Mouse (Mus musculus) CD4-positive naive resting alpha-beta T cell, adult 57 days (primary cell): ENCODE data around the gene 4930455H04Rik. TPM values are rescaled to one million over a fixed set of nuclear protein-coding genes. Genes with fewer than 3 reads are reported as not detected.

Experiments
- total RNA-seq: library from RNA; stranded (reverse); gene quantifications from one replicate; pipeline ENCODE4 v1.2.4, GENCODE M21; 2023

4930455H04Rik gene
- total RNA-seq: not detected

DNA sequence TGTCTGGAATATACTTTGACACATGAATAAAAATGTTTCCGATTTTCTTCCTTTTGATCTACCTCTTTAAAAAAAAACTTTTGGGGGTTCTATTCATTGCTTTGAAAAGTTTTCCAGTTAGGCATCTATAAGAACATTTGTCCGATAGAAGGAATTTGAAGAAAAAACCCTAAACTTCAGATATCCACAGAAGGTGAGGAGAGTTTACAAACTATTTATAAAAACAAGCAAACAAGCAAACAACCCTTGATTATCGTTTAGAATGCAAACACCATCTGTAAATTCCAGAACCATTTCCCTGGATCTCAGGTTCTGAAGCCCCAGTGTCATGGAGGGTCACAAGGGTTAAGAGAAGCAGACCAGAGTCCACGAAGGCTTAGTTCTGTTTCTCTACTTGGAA, at the start of gene 4930455H04Rik:
4930455H04Rik (plus strand) TSS at position 301 of the 400 bp plus-strand sequence.

DNA sequence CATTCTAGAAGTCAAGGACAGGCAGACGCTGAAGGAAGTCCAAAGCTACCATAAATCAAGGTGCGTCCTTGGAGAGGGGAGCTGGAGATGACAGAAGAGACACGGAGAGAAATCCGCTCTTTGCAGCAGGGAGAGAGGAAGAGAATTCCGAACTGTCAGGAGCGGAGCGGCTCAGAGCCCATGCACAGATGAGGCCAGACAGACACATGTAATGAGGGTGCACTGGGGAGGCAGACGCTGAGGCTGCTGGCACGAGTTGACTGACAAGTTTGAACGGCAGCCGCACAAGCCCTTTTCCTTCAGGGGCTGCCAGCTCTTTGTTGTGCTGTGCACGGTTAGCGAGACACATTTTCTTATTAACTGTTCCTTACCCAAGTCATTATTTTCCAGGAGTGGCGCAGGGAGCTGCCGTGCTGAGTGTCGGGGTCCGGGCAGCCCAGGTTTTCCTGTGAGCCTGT, 502 bp downstream of the 4930455H04Rik start, which contains the start of gene Palmd:
Palmd (minus strand) TSS at position 448 of the 458 bp plus-strand sequence.

Other genes with a start within 250 kb of the 4930455H04Rik start
- 6.2 TPM for gene Agl, start 160.1 kb upstream of the 4930455H04Rik start, total RNA-seq
- gene Frrs1, start 108.8 kb upstream of the 4930455H04Rik start, total RNA-seq: 12.5 TPM
- gene Palmd, start 720 bp downstream of the 4930455H04Rik start, total RNA-seq: 1.1 TPM